Mouse (Mus musculus) liver, postnatal 0 days (tissue): ENCODE data around the gene Hgfac.

Source experiments
- CTCF ChIP-seq: sonication (generic); IDR thresholded peaks from 2 replicates; pipeline ENCODE4 v1.5.1; 2016; ENCODE audit warnings: antibody characterized with exemption, low read depth
- EP300 ChIP-seq: IDR thresholded peaks from 2 replicates; pipeline ENCODE4 v1.6.1; 2016; ENCODE audit warnings: antibody characterized with exemption, low read depth, mild to moderate bottlenecking

GRCm38 (mm10) chr5:35084913-35085312, 43.6 kb downstream of the Hgfac start:
- no peak for TF ChIP-seq CTCF
- TF ChIP-seq EP300 = no peak
